Mouse (Mus musculus) liver, postnatal 0 days (tissue): ENCODE measurements around the gene Madcam1.

ENCODE experiments used
- CTCF ChIP-seq: sonication (generic); IDR thresholded peaks from 2 replicates; pipeline ENCODE4 v1.5.1; 2016; ENCODE audit warnings: antibody characterized with exemption, low read depth
- EP300 ChIP-seq: IDR thresholded peaks from 2 replicates; pipeline ENCODE4 v1.6.1; 2016; ENCODE audit warnings: antibody characterized with exemption, low read depth, mild to moderate bottlenecking

- TF ChIP-seq CTCF (no peak), EP300 (no peak)
Measured at GRCm38 (mm10) chr10:79696129-79696651, 31.8 kb downstream of the Madcam1 start.
